Mouse (Mus musculus): Measurements from ENCODE around the gene Zcchc7. TPM values are rescaled to one million over a fixed set of nuclear protein-coding genes. Genes with fewer than 3 reads are reported as not detected.
"Not testable (repeated sequence)": the region's sequence is repeated elsewhere in the genome, so short reads cannot be mapped to it uniquely, and the experiment has no call there.

Zcchc7 gene
- polyA plus RNA-seq, 1 experiment from 2014 or later, result 44.4 TPM

GRCm38 (mm10) chr4:44940286-44940685 lies 184.6 kb downstream of the Zcchc7 start:
- no peaks in the 10 kb centered on the region for H3K9me3 ChIP-seq (ENCODE audit: control insufficient read depth, low read length)
- no peak overlapping the region for H3K4me3 ChIP-seq (replicated peaks; ENCODE audit: low read length)
- H3K27ac ChIP-seq (ENCODE audit: low read length), result no peak overlapping the region
- WGBS, result 84% methylated on average over 9 of the region's 9 CpGs
- H3K9ac ChIP-seq (replicated peaks; ENCODE audit: low read depth, low read length), result no peak overlapping the region
- H3K4me1 ChIP-seq (replicated peaks; ENCODE audit: control insufficient read depth, insufficient read depth, low read length), result no peaks in the 10 kb centered on the region
- no peak for ATAC-seq
- no peak overlapping the region for H3K4me2 ChIP-seq (ENCODE audit: low read length)
- no peaks in the 10 kb centered on the region for H3K36me3 ChIP-seq (ENCODE audit: control insufficient read depth, insufficient read depth)
- H3K27me3 ChIP-seq (replicated peaks; ENCODE audit: control insufficient read depth, insufficient read depth, low read length), result no peaks in the 10 kb centered on the region

- Histone ChIP-seq H3K36me3 (ENCODE audit: control insufficient read depth, insufficient read depth) (no peaks in the 10 kb centered on the region), H3K4me3 (replicated peaks; ENCODE audit: low read length) (no peak overlapping the region), H3K9me3 (ENCODE audit: control insufficient read depth, low read length) (no peaks in the 10 kb centered on the region), H3K27me3 (replicated peaks; ENCODE audit: control insufficient read depth, insufficient read depth, low read length) (no peaks in the 10 kb centered on the region), H3K4me2 (ENCODE audit: low read length) (no peak overlapping the region), H3K27ac (ENCODE audit: low read length) (no peak overlapping the region), H3K4me1 (replicated peaks; ENCODE audit: control insufficient read depth, insufficient read depth, low read length) (no peaks in the 10 kb centered on the region), H3K9ac (replicated peaks; ENCODE audit: low read depth, low read length) (no peak overlapping the region)
- no peak for ATAC-seq
- 92% methylated on average over 1 of the region's 1 CpGs for WGBS
Observed at GRCm38 (mm10) chr4:44942237-44942636, 186.6 kb downstream of the Zcchc7 start.

- WGBS, result 81% methylated on average over 6 of the region's 6 CpGs
- Histone ChIP-seq H3K9me3 (ENCODE audit: control insufficient read depth, low read length) (no peaks in the 10 kb centered on the region), H3K4me2 (ENCODE audit: low read length) (no peak overlapping the region), H3K4me1 (replicated peaks; ENCODE audit: control insufficient read depth, insufficient read depth, low read length) (no peaks in the 10 kb centered on the region), H3K27ac (ENCODE audit: low read length) (no peak overlapping the region), H3K36me3 (ENCODE audit: control insufficient read depth, insufficient read depth) (no peaks in the 10 kb centered on the region), H3K4me3 (replicated peaks; ENCODE audit: low read length) (no peak overlapping the region), H3K27me3 (replicated peaks; ENCODE audit: control insufficient read depth, insufficient read depth, low read length) (no peaks in the 10 kb centered on the region), H3K9ac (replicated peaks; ENCODE audit: low read depth, low read length) (no peak overlapping the region)
- no peak for ATAC-seq
Observed at GRCm38 (mm10) chr4:44943480-44943879, 187.8 kb downstream of the Zcchc7 start.

- H3K36me3 ChIP-seq (ENCODE audit: control insufficient read depth, insufficient read depth), result no peaks in the 10 kb centered on the region
- no peak for ATAC-seq
Observed at GRCm38 (mm10) chr4:44944426-44945075, 188.9 kb downstream of the Zcchc7 start.

GRCm38 (mm10) chr4:44946126-44946525 lies 190.4 kb downstream of the Zcchc7 start:
- not testable (repeated sequence) for H3K27ac ChIP-seq (ENCODE audit: low read length); H3K27me3 ChIP-seq (replicated peaks; ENCODE audit: control insufficient read depth, insufficient read depth, low read length); ATAC-seq; H3K9ac ChIP-seq (replicated peaks; ENCODE audit: low read depth, low read length); H3K36me3 ChIP-seq (ENCODE audit: control insufficient read depth, insufficient read depth); H3K4me3 ChIP-seq (replicated peaks; ENCODE audit: low read length); H3K4me1 ChIP-seq (replicated peaks; ENCODE audit: control insufficient read depth, insufficient read depth, low read length); H3K9me3 ChIP-seq (ENCODE audit: control insufficient read depth, low read length); H3K4me2 ChIP-seq (ENCODE audit: low read length)
- WGBS, result 98% methylated on average over 2 of the region's 2 CpGs

More at GRCm38 (mm10) chr4:44944426-44945075, 188.9 kb downstream of the Zcchc7 start:
- no peaks in the 10 kb centered on the region for H3K9me3 ChIP-seq (ENCODE audit: control insufficient read depth, low read length)
- no peak overlapping the region for H3K9ac ChIP-seq (replicated peaks; ENCODE audit: low read depth, low read length)
- H3K4me1 ChIP-seq (replicated peaks; ENCODE audit: control insufficient read depth, insufficient read depth, low read length), result no peaks in the 10 kb centered on the region
- H3K27me3 ChIP-seq (replicated peaks; ENCODE audit: control insufficient read depth, insufficient read depth, low read length), result no peaks in the 10 kb centered on the region
- H3K4me2 ChIP-seq (ENCODE audit: low read length), result no peak overlapping the region
- H3K4me3 ChIP-seq (replicated peaks; ENCODE audit: low read length), result no peak overlapping the region
- H3K27ac ChIP-seq (ENCODE audit: low read length), result no peak overlapping the region
- 74% methylated on average over 10 of the region's 10 CpGs for WGBS

- H3K4me2 ChIP-seq (ENCODE audit: low read length), result no peak overlapping the region
- H3K9me3 ChIP-seq (ENCODE audit: control insufficient read depth, low read length), result no peaks in the 10 kb centered on the region
- no peaks in the 10 kb centered on the region for H3K27me3 ChIP-seq (replicated peaks; ENCODE audit: control insufficient read depth, insufficient read depth, low read length)
- 90% methylated on average over 5 of the region's 5 CpGs for WGBS
- no peak for ATAC-seq
- H3K36me3 ChIP-seq (ENCODE audit: control insufficient read depth, insufficient read depth), result no peaks in the 10 kb centered on the region
- H3K9ac ChIP-seq (replicated peaks; ENCODE audit: low read depth, low read length), result no peak overlapping the region
- H3K4me3 ChIP-seq (replicated peaks; ENCODE audit: low read length), result no peak overlapping the region
- no peaks in the 10 kb centered on the region for H3K4me1 ChIP-seq (replicated peaks; ENCODE audit: control insufficient read depth, insufficient read depth, low read length)
- H3K27ac ChIP-seq (ENCODE audit: low read length), result no peak overlapping the region
Observed at GRCm38 (mm10) chr4:44947464-44947863, 191.8 kb downstream of the Zcchc7 start.

- ATAC-seq, result no peak
- Histone ChIP-seq H3K27ac (ENCODE audit: low read length) (no peak overlapping the region), H3K4me1 (replicated peaks; ENCODE audit: control insufficient read depth, insufficient read depth, low read length) (no peaks in the 10 kb centered on the region), H3K27me3 (replicated peaks; ENCODE audit: control insufficient read depth, insufficient read depth, low read length) (no peaks in the 10 kb centered on the region), H3K4me2 (ENCODE audit: low read length) (no peak overlapping the region), H3K9me3 (ENCODE audit: control insufficient read depth, low read length) (no peaks in the 10 kb centered on the region), H3K4me3 (replicated peaks; ENCODE audit: low read length) (no peak overlapping the region), H3K9ac (replicated peaks; ENCODE audit: low read depth, low read length) (no peak overlapping the region), H3K36me3 (ENCODE audit: control insufficient read depth, insufficient read depth) (no peaks in the 10 kb centered on the region)
- WGBS, result 96% methylated on average over 1 of the region's 1 CpGs
Observed at GRCm38 (mm10) chr4:44948314-44948713, 192.6 kb downstream of the Zcchc7 start.

- Histone ChIP-seq H3K27me3 (replicated peaks; ENCODE audit: control insufficient read depth, insufficient read depth, low read length) (no peaks in the 10 kb centered on the region), H3K4me1 (replicated peaks; ENCODE audit: control insufficient read depth, insufficient read depth, low read length) (no peaks in the 10 kb centered on the region), H3K27ac (ENCODE audit: low read length) (no peak overlapping the region), H3K4me3 (replicated peaks; ENCODE audit: low read length) (no peak overlapping the region), H3K4me2 (ENCODE audit: low read length) (no peak overlapping the region), H3K9me3 (ENCODE audit: control insufficient read depth, low read length) (no peaks in the 10 kb centered on the region), H3K9ac (replicated peaks; ENCODE audit: low read depth, low read length) (no peak overlapping the region), H3K36me3 (ENCODE audit: control insufficient read depth, insufficient read depth) (no peaks in the 10 kb centered on the region)
- 80% methylated on average over 9 of the region's 9 CpGs for WGBS
- no peak for ATAC-seq
Observed at GRCm38 (mm10) chr4:44953041-44953440, 197.4 kb downstream of the Zcchc7 start.

- Histone ChIP-seq H3K9ac (replicated peaks; ENCODE audit: low read depth, low read length) (no peak overlapping the region), H3K4me3 (replicated peaks; ENCODE audit: low read length) (no peak overlapping the region), H3K27ac (ENCODE audit: low read length) (no peak overlapping the region), H3K27me3 (replicated peaks; ENCODE audit: control insufficient read depth, insufficient read depth, low read length) (no peaks in the 10 kb centered on the region), H3K36me3 (ENCODE audit: control insufficient read depth, insufficient read depth) (no peaks in the 10 kb centered on the region), H3K4me1 (replicated peaks; ENCODE audit: control insufficient read depth, insufficient read depth, low read length) (no peaks in the 10 kb centered on the region), H3K4me2 (ENCODE audit: low read length) (no peak overlapping the region), H3K9me3 (ENCODE audit: control insufficient read depth, low read length) (no peaks in the 10 kb centered on the region)
- 90% methylated on average over 9 of the region's 9 CpGs for WGBS
- no peak for ATAC-seq
Observed at GRCm38 (mm10) chr4:44958776-44959175, 203.1 kb downstream of the Zcchc7 start.

GRCm38 (mm10) chr4:44959220-44959619 lies 203.5 kb downstream of the Zcchc7 start:
- H3K4me3 ChIP-seq (replicated peaks; ENCODE audit: low read length), result no peak overlapping the region
- no peaks in the 10 kb centered on the region for H3K4me1 ChIP-seq (replicated peaks; ENCODE audit: control insufficient read depth, insufficient read depth, low read length)
- no peaks in the 10 kb centered on the region for H3K27me3 ChIP-seq (replicated peaks; ENCODE audit: control insufficient read depth, insufficient read depth, low read length)
- H3K27ac ChIP-seq (ENCODE audit: low read length), result no peak overlapping the region
- ATAC-seq, result no peak
- H3K4me2 ChIP-seq (ENCODE audit: low read length), result no peak overlapping the region
- H3K36me3 ChIP-seq (ENCODE audit: control insufficient read depth, insufficient read depth), result no peaks in the 10 kb centered on the region
- H3K9ac ChIP-seq (replicated peaks; ENCODE audit: low read depth, low read length), result no peak overlapping the region
- WGBS, result 91% methylated on average over 13 of the region's 13 CpGs
- H3K9me3 ChIP-seq (ENCODE audit: control insufficient read depth, low read length), result no peaks in the 10 kb centered on the region

All from forebrain, embryonic 16.5 days (tissue).